Mouse (Mus musculus) G1E (cell line): Measurements from ENCODE around the gene Cadm1.

Experiments used
- CTCF ChIP-seq: IDR thresholded peaks from 2 replicates; pipeline ENCODE4 v1.5.1; 2012; ENCODE audit warnings: low read depth, low read length, inconsistent platforms, mixed read lengths
- GATA1 ChIP-seq: IDR thresholded peaks from 2 replicates; pipeline ENCODE4 v1.6.1; 2012; ENCODE audit warnings: borderline replicate concordance, low read length, inconsistent platforms, mixed read lengths
- GATA2 ChIP-seq: IDR thresholded peaks from 2 replicates; pipeline ENCODE4 v1.6.1; 2012; ENCODE audit warnings: low read depth, low read length, inconsistent platforms, borderline replicate concordance
- TAL1 ChIP-seq: conservative IDR thresholded peaks from 2 replicates; pipeline ENCODE4 v1.6.1; 2012; ENCODE audit warnings: low read depth, low read length, inconsistent platforms, mixed read lengths

DNA sequence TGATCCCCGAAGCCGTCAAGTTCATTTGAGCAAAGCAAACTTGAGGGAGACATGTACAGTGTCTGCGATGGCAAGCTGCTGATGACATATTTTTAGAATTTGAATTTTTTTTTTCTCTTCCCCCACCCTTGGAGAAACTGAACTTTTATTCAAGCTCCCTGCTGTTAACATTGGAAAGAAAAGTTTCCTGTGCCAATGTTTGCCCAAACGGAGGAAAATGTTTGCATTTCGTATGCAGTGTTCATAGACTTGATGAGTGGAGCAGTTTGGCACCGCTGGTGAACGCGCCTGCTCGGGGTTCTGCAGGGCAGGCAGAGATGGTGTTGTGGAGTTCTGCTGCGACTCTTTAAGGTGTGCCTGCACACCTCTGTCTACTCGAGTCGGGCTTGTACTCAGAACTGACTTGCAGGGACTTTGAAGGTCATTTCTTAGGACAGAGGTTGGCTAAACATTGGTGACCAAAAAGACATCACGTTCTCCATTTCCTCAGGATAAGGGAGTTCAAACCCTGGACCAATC lies 83.0 kb downstream of the Cadm1 start:
- TF ChIP-seq GATA1 (no peak), CTCF (no peak), TAL1 (no peak), GATA2 (no peak)
